Mouse (Mus musculus) heart, adult 8-10 months (tissue): Measurements from ENCODE around the gene Apoc3. TPM values are rescaled to one million over a fixed set of nuclear protein-coding genes. Genes with fewer than 3 reads are reported as not detected.
A peak's percentile ranks its signal among the peaks of the same experiment; 100 is the strongest.

Experiments
- DNase-seq: peaks from one replicate; pipeline ENCODE4 v3.0.0; 2022; ENCODE audit warnings: low spot score
- total RNA-seq, 4 experiments: library from RNA; stranded (reverse); gene quantifications; 2 replicates each; pipeline ENCODE4 v1.2.4; 2022

Gene Apoc3
- not detected for total RNA-seq

DNA sequence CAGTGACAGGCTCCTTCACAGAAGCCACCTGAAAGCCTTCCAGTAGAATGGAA lies at the start of gene Apoc3:
TSS of gene Apoc3 (minus strand) at position 41 of the 53 bp plus-strand sequence.
- no peak for DNase-seq

DNA sequence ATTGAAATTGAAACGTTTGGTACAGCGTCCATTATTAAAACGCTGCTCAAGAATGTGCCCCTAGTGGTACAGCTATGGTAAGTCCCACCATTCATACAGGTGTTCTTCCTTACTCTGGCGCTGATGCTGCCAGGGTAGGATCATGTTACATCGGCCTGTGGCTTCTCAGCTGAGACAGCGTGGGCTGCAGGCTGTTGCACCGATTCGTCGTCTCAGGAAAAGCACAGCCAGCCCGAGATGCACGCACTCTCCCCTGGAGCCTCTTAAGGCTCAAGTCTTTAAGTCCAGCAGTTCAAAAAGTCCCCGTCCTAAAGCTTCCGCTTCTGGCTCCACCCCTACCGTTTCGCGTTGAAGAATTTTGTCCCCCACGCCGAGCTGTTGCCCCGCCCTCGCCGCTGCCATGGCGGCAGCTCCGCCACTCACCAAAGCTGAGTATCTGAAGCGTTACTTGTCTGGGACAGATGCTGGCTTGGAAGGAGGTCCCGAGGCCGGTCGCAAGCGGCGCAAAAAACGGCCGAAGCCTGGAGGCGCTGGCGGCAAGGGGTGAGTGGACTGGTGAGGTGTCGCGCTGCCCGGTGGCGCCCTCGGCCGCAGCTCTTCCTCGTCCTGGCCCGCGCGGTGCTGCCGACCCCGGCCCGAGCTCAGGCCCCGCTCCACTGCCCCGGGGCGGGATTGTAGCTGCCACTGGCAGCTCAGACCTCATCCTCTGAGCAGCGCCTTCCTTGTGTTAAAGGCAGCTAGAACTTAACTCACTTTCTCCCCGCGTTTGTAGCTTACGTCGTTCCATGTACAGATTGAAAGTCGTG lies 47.4 kb upstream of the Apoc3 start, which contains the start of gene Bud13:
TSS of gene Bud13 (plus strand) at position 378 of the 806 bp plus-strand sequence.
- DNase-seq, result peak; percentile 95

DNA sequence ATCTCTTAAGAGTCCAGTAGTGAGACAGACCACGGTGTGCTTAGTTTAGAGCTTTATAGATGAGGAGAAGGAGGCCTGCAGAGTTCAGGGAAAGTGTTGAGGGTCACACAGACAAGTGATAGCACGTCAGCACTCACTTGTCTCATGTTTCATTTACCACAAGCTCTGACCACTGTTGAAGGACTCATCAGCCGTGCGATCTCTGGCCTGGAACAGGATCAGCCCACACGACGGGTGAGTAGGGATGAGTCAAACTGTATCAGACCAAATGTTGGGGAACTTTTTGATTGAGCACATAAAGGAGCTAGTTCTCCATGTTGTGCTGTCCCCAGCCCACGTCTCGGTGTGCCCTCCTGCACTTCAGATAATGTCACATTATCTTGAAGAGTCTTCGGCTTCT lies 39.1 kb upstream of the Apoc3 start:
- DNase-seq, result no peak

GRCm38 (mm10) chr9:46272677-46273454 lies 37.4 kb upstream of the Apoc3 start, which contains the start of gene Zpr1:
Gene Zpr1 (plus strand): TSS chr9:46273064.
- peak; percentile 92 for DNase-seq

DNA sequence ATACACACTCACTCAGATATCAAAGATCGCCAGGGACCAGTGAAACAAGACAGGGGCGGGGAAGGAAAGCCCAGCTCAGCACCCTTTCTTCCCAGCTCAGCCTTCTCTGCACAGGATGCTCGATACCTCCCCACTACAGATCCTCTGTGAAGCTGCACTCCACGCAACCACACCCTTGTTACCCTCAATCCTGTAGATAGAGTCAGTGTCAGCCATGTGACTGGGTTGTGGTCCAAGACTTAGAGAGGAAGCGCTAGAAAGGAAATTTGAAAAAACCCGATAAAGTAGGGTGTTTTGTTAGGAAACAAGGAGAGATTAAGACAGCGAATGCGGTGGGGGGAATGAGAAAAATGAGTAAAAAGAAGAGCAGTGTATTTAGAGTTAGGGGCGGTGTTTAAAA lies 36.6 kb upstream of the Apoc3 start:
- no peak for DNase-seq

DNA sequence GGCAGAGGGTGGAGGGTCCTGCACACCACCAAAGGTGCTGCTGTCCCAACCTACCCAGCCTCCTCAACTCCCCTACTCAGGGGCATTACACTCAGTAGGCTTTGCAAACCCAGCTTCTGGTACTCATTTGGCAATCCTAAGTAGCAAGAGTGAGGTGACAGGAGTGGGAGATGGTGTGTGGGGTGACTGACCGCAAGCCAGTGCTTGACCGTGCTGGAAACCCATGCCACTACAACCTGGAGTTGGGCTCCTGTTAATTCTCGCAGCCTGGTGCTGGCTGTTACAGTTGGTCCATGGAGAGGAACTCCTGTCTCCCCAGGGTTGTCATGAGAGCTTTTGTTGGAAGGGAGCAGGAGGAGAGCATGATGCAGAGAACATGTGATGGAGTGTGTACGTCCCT lies 35.3 kb upstream of the Apoc3 start:
- DNase-seq, result no peak

GRCm38 (mm10) chr9:46269125-46269524 lies 33.7 kb upstream of the Apoc3 start:
- DNase-seq, result no peak

DNA sequence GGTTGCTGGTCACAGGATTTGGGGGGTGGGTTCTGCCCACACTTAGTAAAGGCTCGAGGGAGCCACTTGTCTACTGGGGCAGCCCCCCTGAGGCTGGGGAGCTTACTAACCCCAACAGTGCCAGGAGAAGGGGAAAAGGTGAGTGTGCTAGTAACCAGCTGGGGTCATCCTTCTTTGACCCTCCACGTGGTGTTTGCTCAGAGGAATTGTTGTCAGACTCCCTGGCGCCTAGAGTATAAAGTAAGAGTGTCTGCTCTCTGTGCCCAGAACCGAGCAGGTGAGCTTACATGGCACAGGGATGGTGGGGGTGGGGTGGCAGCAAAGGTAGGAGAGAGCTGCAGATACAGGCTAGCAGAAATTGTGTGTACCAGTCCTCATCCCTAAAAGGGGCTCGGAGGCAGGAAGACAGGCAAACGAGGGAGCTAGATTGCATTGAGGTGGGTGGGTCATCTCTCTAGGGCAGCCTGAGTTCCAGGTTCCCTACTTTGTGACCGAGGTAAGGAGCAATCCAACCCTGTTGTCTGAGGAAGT lies 33.0 kb upstream of the Apoc3 start, which contains the start of gene Apoa5:
TSS of gene Apoa5 (plus strand) at position 291 of the 531 bp plus-strand sequence.
- no peak for DNase-seq

DNA sequence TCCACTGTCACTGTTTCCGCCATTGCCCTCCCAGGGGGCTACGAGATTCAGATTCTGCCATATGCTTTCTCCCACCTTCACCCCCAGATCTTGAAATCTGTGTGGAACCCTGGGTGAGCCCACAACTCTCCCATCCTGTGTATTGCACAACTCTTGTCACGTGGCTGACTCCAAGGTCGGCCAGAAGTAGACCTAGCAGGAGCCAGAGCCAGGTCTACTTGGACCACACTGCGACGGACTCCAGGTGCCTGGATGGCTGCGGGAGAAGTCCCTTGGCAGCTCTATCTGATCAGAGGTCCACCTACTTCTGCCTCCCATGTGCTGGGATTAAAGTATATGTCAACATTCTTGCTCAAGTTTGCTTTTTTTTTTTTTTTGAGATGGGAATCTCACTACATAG lies 25.7 kb upstream of the Apoc3 start:
- DNase-seq, result no peak

- no peak for DNase-seq
Measured at GRCm38 (mm10) chr9:46259111-46259510, 23.7 kb upstream of the Apoc3 start.

- DNase-seq, result peak; percentile 40
Measured at GRCm38 (mm10) chr9:46257546-46257945, 22.1 kb upstream of the Apoc3 start.

DNA sequence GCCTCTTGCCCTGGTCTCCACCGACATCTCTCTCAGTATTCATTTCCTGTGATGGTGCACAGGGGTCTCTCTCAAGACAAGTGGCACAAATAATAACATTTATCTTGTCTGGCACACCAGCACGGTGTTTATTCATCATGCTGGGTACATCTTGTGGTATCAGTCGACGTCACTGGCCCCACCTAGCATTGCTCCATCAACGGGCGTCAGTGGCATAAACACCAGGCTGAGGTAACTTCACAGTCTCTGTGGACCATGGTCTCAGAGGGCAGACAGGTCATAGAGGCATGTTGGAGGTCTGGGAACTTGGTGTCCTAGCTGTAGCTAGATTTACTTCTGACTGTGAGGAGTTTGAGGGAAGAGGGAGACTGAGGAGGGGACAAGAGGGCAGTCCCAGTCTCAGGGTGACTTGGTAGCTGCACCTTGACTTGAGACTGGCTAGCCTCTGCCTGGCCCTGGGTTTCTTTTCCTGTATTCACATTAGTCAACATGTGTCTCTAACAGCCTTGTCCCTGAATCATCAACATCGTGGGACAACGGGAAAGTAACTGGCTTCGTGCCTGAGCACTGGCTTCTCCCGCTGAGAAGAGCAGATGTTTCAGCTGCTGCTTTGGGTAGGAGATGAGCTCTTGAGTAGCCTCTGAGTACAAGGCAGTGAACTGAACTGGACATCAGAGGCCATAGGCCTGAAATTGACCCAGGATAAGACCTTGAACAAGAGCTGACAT lies 21.4 kb upstream of the Apoc3 start:
- DNase-seq, result no peak

GRCm38 (mm10) chr9:46256177-46256576 lies 20.7 kb upstream of the Apoc3 start:
- DNase-seq, result no peak

- DNase-seq, result peak; percentile 63
Measured at GRCm38 (mm10) chr9:46246752-46247324, 11.4 kb upstream of the Apoc3 start.

- no peak for DNase-seq
Measured at GRCm38 (mm10) chr9:46243584-46243983, 8.1 kb upstream of the Apoc3 start.

DNA sequence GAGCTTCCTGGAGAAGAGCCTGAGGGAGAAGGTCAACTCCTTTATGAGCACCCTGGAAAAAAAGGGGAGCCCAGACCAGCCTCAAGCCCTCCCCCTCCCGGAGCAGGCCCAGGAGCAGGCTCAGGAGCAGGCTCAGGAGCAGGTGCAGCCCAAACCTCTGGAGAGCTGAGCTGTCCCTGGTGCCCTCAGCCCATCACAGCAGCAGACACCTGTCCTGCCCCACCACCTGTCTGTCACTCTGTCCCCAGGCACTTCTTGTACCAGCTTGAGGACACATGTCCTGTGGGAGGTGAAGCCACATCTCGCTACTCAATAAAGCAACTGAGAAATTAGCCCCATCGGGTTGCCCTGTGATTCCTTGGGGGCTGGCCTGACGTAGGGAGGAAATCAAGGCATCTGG lies 7.7 kb upstream of the Apoc3 start:
- no peak for DNase-seq

GRCm38 (mm10) chr9:46241818-46242217 lies 6.4 kb upstream of the Apoc3 start:
- DNase-seq, result no peak

DNA sequence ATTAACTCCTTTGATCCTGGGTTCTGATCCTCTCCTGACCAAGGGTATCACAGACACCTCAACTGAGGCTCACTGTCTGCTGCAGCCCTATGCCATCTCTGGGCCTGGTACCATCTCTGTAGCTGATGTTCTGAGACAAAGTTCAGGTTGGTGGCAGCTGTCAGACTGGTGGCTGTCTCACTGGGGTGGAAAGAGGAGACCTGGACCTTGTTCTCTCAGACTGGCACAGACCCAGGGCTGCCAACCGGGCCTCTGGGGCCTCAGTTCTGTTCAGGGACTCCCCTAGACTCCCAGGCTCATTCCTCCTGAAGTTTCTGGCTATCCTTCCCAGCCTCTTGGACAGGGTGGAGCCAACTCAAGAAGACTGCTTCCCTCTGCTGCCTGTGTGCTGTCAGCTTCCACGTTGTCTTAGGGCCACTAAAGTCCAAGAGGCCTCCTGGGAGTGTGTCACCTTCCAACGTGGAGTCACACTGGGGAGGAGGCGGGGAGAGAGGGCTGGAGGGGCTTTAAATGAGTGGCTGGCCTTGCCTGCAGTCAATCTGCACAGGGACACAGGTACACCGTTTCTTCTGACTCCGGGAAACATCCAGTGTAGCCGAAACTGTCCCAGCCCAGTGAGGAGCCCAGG lies 5.2 kb upstream of the Apoc3 start, which contains the start of gene Apoa4:
TSS of gene Apoa4 (plus strand) at position 171 of the 628 bp plus-strand sequence.
- no peak for DNase-seq

GRCm38 (mm10) chr9:46238850-46239249 lies 3.4 kb upstream of the Apoc3 start:
- DNase-seq, result no peak

GRCm38 (mm10) chr9:46235649-46236048 lies 213 bp upstream of the Apoc3 start:
- DNase-seq, result no peak

DNA sequence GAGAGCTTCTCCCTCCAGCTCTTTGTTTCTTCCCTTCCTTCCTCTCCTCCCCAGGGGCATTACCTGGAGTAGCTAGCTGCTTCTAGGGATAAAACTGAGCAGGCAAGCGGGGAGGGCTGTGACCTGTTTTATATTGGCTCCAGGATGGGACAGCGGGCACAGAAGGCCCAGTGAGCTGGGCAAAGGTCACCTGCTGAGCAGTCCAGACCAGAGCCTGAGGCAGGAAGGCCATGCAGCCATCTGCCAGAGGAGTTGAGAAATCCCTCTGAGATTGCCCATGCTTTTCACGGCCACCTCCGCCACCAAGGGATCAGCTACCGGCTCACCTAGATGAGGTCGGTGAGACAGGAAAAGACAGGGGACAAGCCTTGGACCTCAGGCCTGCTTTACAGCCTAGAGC lies 240 bp downstream of the Apoc3 start:
- DNase-seq, result no peak
